Mouse (Mus musculus) kidney, adult 8-10 months (tissue): ENCODE data around the gene C77080.

Experiments used
- DNase-seq, 2 experiments: peaks; one replicate each; pipeline ENCODE4 v3.0.0; 2022

The C77080 gene

GRCm38 (mm10) chr4:129261196-129261595 is at the start of gene C77080:
Gene C77080 (minus strand): TSS chr4:129261404.
- DNase-seq, result no peak

GRCm38 (mm10) chr4:129307936-129308335 is 46.7 kb upstream of the C77080 start:
- DNase-seq, result no peak

- no peak for DNase-seq
These were observed 43.1 kb upstream of the C77080 start for GRCm38 (mm10) chr4:129304306-129304705.

DNA sequence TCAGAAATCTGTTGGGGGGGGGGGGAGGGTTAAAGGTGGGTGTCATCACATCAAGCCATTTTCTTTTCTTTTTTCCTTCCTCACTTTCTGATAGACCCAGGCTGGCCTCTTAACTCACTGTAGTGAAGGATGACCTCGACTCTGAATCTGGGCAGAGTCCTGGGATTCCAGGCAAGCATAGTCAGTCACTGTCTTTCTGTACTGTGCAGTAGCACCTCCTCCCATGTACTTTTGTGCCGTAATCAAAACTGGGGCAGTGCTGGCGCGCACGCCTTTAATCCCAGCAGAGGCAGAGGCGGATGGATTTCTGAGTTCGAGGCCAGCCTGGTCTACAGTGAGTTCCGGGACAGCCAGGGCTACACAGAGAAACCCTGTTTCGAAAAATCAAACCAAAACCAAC is 42.6 kb upstream of the C77080 start:
- DNase-seq, result peak in 1 of 2 experiments; percentile 17

DNA sequence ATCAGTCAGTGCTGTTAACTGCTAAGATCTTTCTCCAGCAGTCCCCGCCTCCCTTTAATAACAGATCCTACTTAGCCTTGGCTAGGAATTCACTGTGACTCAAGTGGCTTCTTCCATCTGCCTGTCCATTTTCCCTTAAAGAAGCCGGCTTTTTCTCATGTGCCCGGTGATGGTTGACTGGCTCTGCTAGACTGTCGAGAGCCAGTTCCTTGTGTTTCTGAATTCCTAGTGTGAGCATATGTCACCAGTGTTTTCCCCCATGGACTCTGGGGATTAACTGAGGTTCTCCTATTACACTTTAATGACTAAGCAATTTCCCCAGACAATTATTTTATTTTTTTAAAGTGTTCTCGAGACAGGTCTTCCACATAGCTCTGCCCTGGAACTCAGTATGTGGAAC is 42.2 kb upstream of the C77080 start:
- DNase-seq, result no peak

- no peak for DNase-seq
These were observed 37.9 kb upstream of the C77080 start for GRCm38 (mm10) chr4:129299121-129299520.

GRCm38 (mm10) chr4:129297724-129298123 is 36.5 kb upstream of the C77080 start:
- DNase-seq, result no peak

DNA sequence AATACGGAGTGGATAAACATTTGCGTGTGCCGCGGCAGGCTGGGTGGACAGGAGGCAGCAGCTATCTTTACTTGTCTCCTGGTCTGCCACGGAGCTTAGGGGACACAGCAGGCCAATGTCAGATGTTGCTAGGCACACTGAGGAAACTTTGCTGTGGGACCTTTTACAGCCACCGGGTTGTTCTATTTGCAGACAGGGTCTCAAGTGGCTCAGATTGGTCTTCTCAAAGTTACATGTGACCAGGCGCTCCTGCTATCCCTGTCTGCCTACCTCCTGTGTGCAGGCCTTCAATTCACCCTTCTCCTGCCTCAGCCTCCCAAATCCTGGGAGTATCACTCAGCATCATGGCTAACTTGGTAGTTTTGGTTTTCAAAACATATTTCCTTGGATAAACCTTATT is 34.9 kb upstream of the C77080 start:
- no peak for DNase-seq

GRCm38 (mm10) chr4:129295188-129295587 is 34.0 kb upstream of the C77080 start:
- no peak for DNase-seq

DNA sequence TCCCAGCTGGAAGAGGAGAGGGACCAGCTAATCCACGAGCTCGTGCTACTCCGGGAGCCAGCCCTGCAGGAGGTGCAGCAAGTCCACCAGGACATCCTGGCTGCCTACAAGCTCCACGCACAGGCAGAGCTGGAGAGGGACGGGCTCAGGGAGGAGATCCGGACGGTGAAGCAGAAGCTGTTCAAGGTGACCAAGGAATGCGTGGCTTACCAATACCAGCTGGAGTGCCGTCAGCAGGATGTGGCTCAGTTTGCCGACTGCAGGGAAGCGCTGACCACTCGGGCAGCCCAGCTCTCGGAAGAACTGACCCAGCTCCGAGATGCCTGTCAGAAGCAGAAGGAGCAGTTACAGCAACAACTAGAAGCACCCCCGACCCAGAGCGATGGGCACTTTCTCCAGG is 32.5 kb upstream of the C77080 start:
- DNase-seq, result no peak

DNA sequence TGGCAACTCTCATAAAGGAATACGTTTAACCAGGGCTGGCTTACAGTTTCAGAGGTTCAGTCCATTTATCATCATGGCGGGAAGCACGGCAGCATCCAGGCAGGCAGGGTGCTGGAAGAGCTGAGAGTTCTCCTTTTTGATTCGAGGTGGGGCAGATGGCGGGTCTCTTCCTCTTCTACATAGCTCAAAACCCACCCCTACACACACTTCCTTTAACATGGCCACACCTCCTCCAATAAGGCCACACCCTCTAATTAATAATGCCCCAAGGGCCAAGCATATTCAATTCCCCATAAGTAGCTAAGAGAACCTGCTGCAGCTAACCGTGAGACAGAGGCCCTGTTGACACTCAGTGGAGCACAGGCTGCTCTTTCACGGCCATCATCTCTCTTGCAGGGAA is 31.6 kb upstream of the C77080 start:
- no peak for DNase-seq

DNA sequence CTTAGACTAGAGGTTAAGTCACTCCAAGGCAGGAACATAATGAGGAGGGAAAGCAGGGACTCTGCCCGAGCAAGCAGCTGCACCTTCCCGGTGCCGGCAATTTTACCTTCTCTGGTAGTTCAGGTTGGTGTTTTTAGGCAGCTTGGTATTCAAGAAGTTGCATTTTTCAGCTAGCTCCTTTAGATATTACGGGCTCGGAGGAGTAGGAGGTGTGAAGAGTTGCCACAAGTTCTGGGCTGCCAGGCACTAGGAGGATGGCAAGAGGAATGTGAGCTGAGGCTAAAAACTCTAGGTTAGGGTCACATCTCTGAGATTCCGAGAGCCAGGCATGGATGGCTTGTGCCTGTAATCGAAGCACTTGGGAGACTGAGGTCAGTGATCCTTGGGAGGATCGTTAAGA is 28.5 kb upstream of the C77080 start:
- no peak for DNase-seq

DNA sequence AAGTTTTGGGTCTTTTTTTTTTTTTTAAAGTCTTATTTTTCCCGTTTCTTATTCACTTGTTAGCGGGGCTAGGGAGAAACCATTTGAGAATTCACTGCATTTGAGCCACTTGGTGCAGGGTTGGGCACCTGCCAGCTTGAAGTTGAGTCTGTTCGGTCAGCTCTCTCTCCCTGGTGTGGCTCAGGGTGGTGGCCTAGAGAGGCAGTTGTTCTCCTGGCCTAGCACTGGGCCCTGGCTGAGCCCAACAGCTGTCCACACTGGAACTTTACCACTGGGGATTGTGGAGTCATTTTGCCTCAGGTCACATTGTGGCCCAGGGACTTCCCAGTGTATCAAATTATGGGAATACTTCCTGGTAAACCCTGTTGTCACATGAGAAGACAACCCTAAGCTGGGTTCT is 26.9 kb upstream of the C77080 start:
- DNase-seq, result no peak

DNA sequence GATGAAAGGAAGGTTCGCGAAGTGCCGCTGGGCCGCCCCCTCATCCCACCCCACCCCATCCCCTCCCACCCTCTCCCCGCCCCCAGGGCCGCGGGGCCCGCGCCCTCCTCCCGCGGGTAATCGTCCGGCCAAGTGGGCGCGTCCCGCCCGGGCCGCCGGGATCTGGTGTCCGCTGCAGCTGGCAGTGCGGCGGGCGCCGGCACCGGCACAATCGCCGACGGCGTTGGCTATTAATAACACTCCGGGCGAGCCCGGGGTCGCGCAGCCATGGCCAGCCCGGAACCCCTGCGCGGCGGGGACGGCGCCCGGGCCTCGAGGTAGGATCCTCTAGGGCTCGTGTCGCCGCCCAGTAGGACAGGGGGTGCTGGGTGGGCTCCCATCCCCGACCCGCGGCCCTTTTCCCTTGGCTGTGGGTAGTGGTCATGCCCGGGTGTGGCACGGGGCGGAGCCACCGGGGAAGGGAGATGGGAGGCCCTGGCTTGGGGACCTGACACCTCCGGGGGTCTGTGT is 26.3 kb upstream of the C77080 start, which contains the start of gene Sync:
TSS of gene Sync (plus strand) at position 146 of the 510 bp plus-strand sequence.
- no peak for DNase-seq

GRCm38 (mm10) chr4:129286683-129287471 is 25.7 kb upstream of the C77080 start:
- no peak for DNase-seq

DNA sequence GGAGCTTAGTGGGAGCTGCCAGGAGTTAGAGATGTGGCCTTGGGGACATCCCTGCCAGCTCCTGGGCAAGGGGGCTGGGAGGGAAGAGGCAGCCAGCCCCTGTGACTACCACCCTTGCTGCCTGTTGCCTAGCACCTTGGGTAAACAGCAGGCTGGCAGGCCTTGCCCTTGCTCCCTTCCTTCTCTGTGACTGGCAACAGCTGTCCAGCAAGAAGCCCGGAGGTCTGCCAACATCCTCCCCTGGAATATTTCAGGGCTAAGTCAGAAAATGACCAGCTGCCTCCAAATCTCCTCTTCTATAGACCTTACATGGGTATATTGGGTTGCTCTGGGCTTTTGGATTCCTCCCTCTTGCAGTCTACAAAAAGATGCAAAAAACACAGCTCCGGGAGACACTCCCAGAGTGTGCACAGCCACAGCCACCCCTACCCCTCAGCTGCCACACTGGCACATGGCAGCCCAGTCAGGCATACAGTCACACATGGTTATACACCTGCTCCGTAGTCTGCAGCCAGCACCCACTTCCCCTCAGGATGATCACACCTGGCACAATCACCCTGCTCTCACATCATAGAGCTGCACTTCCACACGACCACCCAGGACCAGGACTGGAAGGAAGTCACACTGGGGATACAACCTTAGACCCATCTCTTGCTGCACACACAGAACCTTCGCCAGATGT is 24.9 kb upstream of the C77080 start:
- DNase-seq, result no peak

GRCm38 (mm10) chr4:129284685-129285084 is 23.5 kb upstream of the C77080 start:
- no peak for DNase-seq

DNA sequence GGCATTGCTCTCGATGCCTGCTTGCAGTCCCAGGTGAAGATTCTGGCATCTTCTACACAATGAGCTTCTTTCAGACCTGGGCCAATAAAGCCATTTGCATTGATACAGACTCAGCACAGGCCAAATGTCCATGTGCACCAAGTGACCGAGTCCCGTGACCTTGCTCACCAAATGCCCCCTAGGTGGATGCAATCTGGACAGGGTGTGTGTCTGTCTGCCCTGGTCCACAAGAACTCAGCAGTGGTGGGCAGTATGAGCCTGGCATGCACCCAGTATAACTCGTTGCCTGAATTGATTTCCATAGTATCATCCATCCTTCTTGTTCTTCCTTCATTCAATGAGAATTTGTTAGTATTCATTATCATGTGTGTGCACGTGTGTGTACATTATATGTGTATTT is 22.0 kb upstream of the C77080 start:
- DNase-seq, result no peak

DNA sequence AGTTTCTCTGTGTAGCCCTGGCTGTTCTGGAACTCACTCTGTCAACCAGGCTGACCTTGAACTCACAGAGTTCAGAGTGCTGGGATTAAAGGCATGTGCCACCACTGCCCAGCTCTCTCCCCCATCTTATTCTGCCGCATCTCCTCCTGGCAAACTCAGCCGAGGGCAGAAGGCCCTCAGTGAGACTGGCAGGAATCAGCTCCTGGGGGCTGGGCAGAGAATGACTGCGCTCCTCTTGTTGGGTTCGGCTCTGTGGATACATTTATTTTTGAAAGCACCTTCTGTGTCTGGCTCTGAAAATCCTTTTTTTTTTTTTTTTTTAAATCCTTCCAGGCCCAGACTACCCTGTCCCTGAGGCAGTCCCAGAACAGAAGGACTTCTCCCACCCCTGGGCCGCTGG is 21.6 kb upstream of the C77080 start:
- no peak for DNase-seq

DNA sequence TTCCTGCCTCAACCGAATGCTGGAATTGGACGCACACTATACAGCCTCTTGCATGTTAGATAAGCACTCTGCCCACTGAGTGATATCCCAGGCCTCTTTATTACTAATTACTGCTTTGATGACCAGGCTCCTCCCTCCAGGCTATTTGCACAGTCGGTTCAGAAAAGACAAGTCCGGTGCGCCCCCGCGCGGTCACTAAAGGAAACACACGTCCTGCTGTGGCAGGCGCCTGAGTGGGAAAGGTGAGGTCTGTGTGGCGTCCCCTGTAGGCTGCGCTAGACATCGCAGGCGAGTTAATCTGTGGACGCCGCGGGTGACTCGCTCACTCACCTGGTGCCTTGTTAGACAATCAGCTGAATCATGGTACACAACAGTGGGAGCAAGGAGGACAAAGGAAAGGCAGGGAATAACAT is 15.3 kb upstream of the C77080 start:
- peak; percentile 94 to 98 for DNase-seq

DNA sequence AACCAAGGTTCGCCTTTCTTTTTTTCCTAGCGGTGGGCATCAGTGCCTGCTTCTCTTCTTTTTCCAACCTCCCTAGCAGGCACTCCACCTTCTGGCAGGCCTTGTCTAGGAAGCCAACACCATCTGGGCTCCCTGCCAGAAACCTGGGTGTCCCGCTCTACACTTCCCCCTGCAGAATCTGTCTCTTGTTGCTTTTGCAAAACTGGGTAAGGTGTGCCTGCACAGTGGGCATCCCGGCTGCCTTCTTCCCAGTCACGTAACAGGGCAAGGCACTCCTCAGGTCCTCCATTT is 11.5 kb upstream of the C77080 start:
- peak; percentile 75 to 77 for DNase-seq

DNA sequence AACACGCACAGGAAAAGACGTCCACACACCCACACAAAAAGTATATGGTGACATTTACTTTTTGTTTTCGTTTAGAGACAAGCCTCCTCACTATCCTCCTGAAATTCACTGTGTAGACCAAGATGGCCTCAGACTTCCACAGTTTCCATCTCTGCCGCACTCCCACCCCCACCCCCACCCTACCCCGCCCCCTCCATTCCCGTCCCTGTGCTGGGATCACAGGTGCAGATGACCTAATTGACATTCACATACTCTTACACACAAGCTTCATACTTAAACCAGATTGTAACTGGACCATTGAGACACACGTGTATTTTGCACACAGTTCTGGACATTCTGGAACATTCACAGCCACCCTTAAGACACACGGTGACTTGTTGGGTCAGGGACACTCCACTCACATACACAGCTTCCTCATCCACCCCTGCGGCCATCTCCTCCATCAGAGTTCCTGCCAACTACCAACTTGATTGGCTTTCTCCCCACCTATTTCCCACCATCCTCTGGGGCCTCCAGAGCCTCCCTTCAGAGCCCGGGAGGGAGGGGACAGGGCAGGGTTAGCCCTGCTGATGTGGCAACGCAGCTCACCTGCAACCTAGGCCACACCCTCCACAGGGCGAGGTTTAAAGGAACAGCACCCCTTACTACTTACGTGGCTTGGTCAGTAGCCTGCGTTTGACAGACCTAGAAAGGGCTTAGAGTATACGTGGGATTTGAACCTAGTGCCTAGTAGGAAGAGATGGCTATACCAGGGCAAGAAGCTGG is 11.0 kb upstream of the C77080 start:
- DNase-seq, result peak; percentile 86 to 92

DNA sequence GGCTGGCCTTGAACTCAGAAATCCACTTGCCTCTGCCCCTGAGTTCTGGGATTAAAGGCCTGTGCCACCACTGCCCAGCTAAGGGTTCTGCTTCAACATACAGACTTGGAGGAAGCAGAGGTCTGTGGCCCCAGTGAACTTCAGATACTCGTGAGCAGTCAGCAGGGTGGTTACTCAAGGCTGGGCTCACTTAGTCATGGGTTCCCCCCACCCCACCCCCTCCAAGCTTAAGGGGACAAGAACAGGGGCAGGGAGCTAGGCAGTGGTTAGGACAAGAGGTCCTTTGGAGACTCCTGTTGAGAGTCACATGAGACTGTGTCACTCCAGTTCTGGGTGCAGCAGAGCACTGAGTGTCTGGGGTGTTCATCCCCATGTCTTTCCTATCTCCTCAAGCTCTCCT is 7.5 kb upstream of the C77080 start:
- DNase-seq, result no peak

DNA sequence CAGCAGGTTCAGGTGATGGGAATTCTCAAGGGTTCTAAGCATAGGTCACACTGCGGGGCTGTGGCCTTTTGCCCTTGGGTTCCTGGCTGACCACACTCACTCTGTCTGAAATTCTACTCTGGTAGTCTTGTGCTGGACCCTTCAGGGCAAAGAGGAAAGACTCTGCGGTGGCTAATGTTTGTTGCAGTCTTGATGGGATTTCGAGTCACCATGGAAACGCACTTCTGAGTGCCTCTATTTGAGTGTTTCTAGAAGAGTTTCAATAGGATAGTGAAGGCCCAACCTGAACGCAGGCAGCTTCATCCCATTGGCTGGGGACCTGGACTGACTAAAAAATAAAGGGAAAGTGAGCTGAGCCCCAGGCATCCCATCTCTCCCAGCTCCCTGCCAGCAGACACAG is 5.6 kb upstream of the C77080 start:
- DNase-seq, result no peak
